ENCODE assay signal across 10 mouse cellular contexts in genomic region chr10:60290026-60290738, GRCm38 (mm10). TPM values are rescaled to one million over a fixed set of nuclear protein-coding genes. Genes with fewer than 3 reads are reported as not detected.
DNase-seq lines count a peak whose midpoint lies in the region; ATAC-seq and TF ChIP-seq lines count a peak whose summit lies in the region.
"Had no signal": no experiment of that assay in that cellular context is flagged by ENCODE, and none has a peak within 500 bp of the region (broad histone marks: within the 10 kb centered on the region; RNA-seq: fewer than 3 reads in every experiment).

No protein-coding gene starts in this region.

- 34% methylated on average over 7 of the region's 7 CpGs for WGBS in kidney, adult 2 months
- 12% methylated on average over 7 of the region's 7 CpGs for WGBS in liver, embryonic 13.5 days (ENCODE audit: insufficient replicate concordance)

- H3K9ac ChIP-seq in liver, embryonic 13.5 days: peak overlapping the region; percentile 24; the same call in 1 of the 2 replicates
- H3K9ac ChIP-seq: limb, embryonic 15.5 days had no signal

- ATAC-seq in liver, embryonic 13.5 days (ENCODE audit: low read depth): peak; percentile 60

- no peak overlapping the region for H3K4me3 ChIP-seq in kidney, adult 2 months (ENCODE audit: insufficient read depth, low read depth, low read length)
- H3K4me3 ChIP-seq in liver, embryonic 13.5 days (replicated peaks): no peak overlapping the region
- H3K4me3 ChIP-seq: limb, embryonic 15.5 days had no signal

- H3K27ac ChIP-seq in kidney, adult 2 months (ENCODE audit: insufficient read depth, low read depth, low read length): no peak overlapping the region
- peak overlapping the region; percentile 63 for H3K27ac ChIP-seq in liver, embryonic 13.5 days
- H3K27ac ChIP-seq: limb, embryonic 15.5 days had no signal

- H3K36me3 ChIP-seq in kidney, adult 2 months (ENCODE audit: control insufficient read depth, insufficient read depth, low read length): no peaks in the 10 kb centered on the region; the same call in 1 of the 2 replicates
- H3K36me3 ChIP-seq in liver, embryonic 13.5 days: peaks cover 43% of the 10 kb centered on the region

- H3K27me3 ChIP-seq in kidney, adult 2 months (replicated peaks; ENCODE audit: control insufficient read depth, insufficient read depth, low read length): no peaks in the 10 kb centered on the region
- H3K27me3 ChIP-seq in liver, embryonic 13.5 days: no peaks in the 10 kb centered on the region
- H3K27me3 ChIP-seq: limb, embryonic 15.5 days had no signal

- TF ChIP-seq CTCF in kidney, adult 2 months (conservative IDR thresholded peaks at IDR 0.05; ENCODE audit: insufficient read depth, insufficient read length, low read depth, low read length): no peak

- no peaks in the 10 kb centered on the region for H3K9me3 ChIP-seq in liver, embryonic 13.5 days (replicated peaks)
- H3K9me3 ChIP-seq: limb, embryonic 15.5 days had no signal

- no peak for TF ChIP-seq POLR2A in kidney, adult 2 months (IDR thresholded peaks at IDR 0.05; ENCODE audit: low read depth, low read length)

- H3K4me2 ChIP-seq in liver, embryonic 13.5 days: peak overlapping the region; percentile 48
- H3K4me2 ChIP-seq: limb, embryonic 15.5 days had no signal

- peak; percentile 38 for DNase-seq in kidney, adult 2 months
- DNase-seq in kidney, postnatal 4 days: no peak
- DNase-seq in B cell, adult 2 months: peak; percentile 71
- DNase-seq in MEL-GATA-1-ER (ENCODE audit: extremely low read depth, low read depth): peak; percentile 38
- DNase-seq in liver, embryonic 13.5 days: no peak
- DNase-seq in retina, embryonic 14.5 days (ENCODE audit: low spot score): no peak
- no peak for DNase-seq in testis, postnatal 10 days (ENCODE audit: low spot score)
- no peak for DNase-seq in right cerebral cortex, adult 18-20 months
- DNase-seq: gastrocnemius, postnatal 25 days had no signal

- H3K4me1 ChIP-seq in kidney, adult 2 months (ENCODE audit: control insufficient read depth, insufficient read depth, low read length): peaks cover 44% of the 10 kb centered on the region
- H3K4me1 ChIP-seq in liver, embryonic 13.5 days (replicated peaks): peaks cover 68% of the 10 kb centered on the region

RNA-seq across cellular contexts. Expression of gene Psap, which starts 12.8 kb away (rescaled TPM):
- 1,603 and 1,750 TPM in 2 replicates for polyA plus RNA-seq in kidney, adult 2 months (2012; rRNA removed)
- polyA plus RNA-seq in liver, embryonic 13.5 days (2015; fragmentation: Nextera tagmentation; extraction: Ambion mirVana): 52.6 and 54.5 TPM in 2 replicates

RNA-seq across cellular contexts. Expression of gene Vsir, which starts 56.5 kb away (rescaled TPM):
- polyA plus RNA-seq in kidney, adult 2 months (2012; rRNA removed): 15.7 and 20.8 TPM in 2 replicates
- polyA plus RNA-seq in liver, embryonic 13.5 days (2015; fragmentation: Nextera tagmentation; extraction: Ambion mirVana): 3.7 and 4.9 TPM in 2 replicates

Comparison
In these comparisons a context has a peak if more than half of its experiments do, and no peak if none do; other contexts are left out.
1. DNase-seq: peak in kidney, adult 2 months (single experiment), B cell, adult 2 months (2 of 2) and MEL-GATA-1-ER (single experiment); none in kidney, postnatal 4 days (0 of 2), liver, embryonic 13.5 days (single experiment), retina, embryonic 14.5 days (single experiment), testis, postnatal 10 days (single experiment) and right cerebral cortex, adult 18-20 months (single experiment).
2. RNA of gene Psap, which starts 12.8 kb away (polyA plus RNA-seq): 1,603 to 1,750 TPM in kidney, adult 2 months; 52.6 to 54.5 TPM in liver, embryonic 13.5 days; every median in the first group is over 10 times any median in the second.